Mouse (Mus musculus) heart, postnatal 10 days (tissue): Measurements from ENCODE around the gene Gm20696. TPM values are rescaled to one million over a fixed set of nuclear protein-coding genes. Genes with fewer than 3 reads are reported as not detected.

Experiments used
- DNase-seq, 2 experiments: peaks; one replicate each; pipeline ENCODE4 v3.0.0; 2021
- intact Hi-C: fragments of 180-260 bp; cut with DNase I; formaldehyde crosslinking; loops from one replicate; pipeline ENCODE4 v1.15.1; 2025
- total RNA-seq, 2 experiments: library from RNA; stranded (reverse); gene quantifications; 2 replicates each; pipeline ENCODE4 v1.2.3; 2021

Gene Gm20696
- total RNA-seq, 2 experiments from 2014 or later, result 2.4 to 2.5 TPM

- DNase-seq, result no peak
- intact Hi-C loops, result no loop called here
These were observed 324.2 kb downstream of the Gm20696 start for GRCm38 (mm10) chr6:99342416-99342815.

- no peak for DNase-seq
- intact Hi-C loops, result no loop called here
These were observed 325.7 kb downstream of the Gm20696 start for GRCm38 (mm10) chr6:99340902-99341301.

GRCm38 (mm10) chr6:99339986-99340721 lies 326.4 kb downstream of the Gm20696 start:
- no peak for DNase-seq
- intact Hi-C loops, result no loop called here

- DNase-seq, result no peak
- intact Hi-C loops, result no loop called here
These were observed 327.3 kb downstream of the Gm20696 start for GRCm38 (mm10) chr6:99339343-99339620.

- intact Hi-C loops, result no loop called here
These were observed 327.8 kb downstream of the Gm20696 start for GRCm38 (mm10) chr6:99338593-99339342.

GRCm38 (mm10) chr6:99338174-99338573 lies 328.4 kb downstream of the Gm20696 start:
- DNase-seq, result no peak
- intact Hi-C loops, result no loop called here

More at GRCm38 (mm10) chr6:99338593-99339342, 327.8 kb downstream of the Gm20696 start:
- DNase-seq, result no peak

- peak in 1 of 2 experiments; percentile 26 for DNase-seq
- intact Hi-C loops, result no loop called here
These were observed 329.0 kb downstream of the Gm20696 start for GRCm38 (mm10) chr6:99337575-99337974.

GRCm38 (mm10) chr6:99336191-99336590 lies 330.4 kb downstream of the Gm20696 start:
- no peak for DNase-seq
- intact Hi-C loops, result no loop called here

- intact Hi-C loops, result no loop called here
- peak in 1 of 2 experiments; percentile 18 for DNase-seq
These were observed 331.3 kb downstream of the Gm20696 start for GRCm38 (mm10) chr6:99335174-99335830.

- intact Hi-C loops, result no loop called here
These were observed 332.3 kb downstream of the Gm20696 start for GRCm38 (mm10) chr6:99334255-99334654.

GRCm38 (mm10) chr6:99333127-99333526 lies 333.5 kb downstream of the Gm20696 start:
- intact Hi-C loops, result no loop called here
- no peak for DNase-seq

More at GRCm38 (mm10) chr6:99334255-99334654, 332.3 kb downstream of the Gm20696 start:
- no peak for DNase-seq

- DNase-seq, result no peak
- intact Hi-C loops, result no loop called here
These were observed 336.4 kb downstream of the Gm20696 start for GRCm38 (mm10) chr6:99330169-99330568.

- DNase-seq, result no peak
- intact Hi-C loops, result no loop called here
These were observed 338.0 kb downstream of the Gm20696 start for GRCm38 (mm10) chr6:99328634-99329033.

GRCm38 (mm10) chr6:99328146-99328545 lies 338.5 kb downstream of the Gm20696 start:
- intact Hi-C loops, result no loop called here
- DNase-seq, result no peak

- DNase-seq, result peak; percentile 38 to 53
- intact Hi-C loops, result no loop called here
These were observed 338.9 kb downstream of the Gm20696 start for GRCm38 (mm10) chr6:99327721-99328120.

GRCm38 (mm10) chr6:99325881-99326280 lies 340.7 kb downstream of the Gm20696 start:
- intact Hi-C loops, result no loop called here
- DNase-seq, result no peak

- intact Hi-C loops, result no loop called here
- no peak for DNase-seq
These were observed 341.1 kb downstream of the Gm20696 start for GRCm38 (mm10) chr6:99325461-99325860.

- no peak for DNase-seq
- intact Hi-C loops, result no loop called here
These were observed 344.3 kb downstream of the Gm20696 start for GRCm38 (mm10) chr6:99322132-99322904.

GRCm38 (mm10) chr6:99320444-99320843 lies 346.2 kb downstream of the Gm20696 start:
- intact Hi-C loops, result no loop called here
- no peak for DNase-seq

GRCm38 (mm10) chr6:99319415-99320405 lies 346.9 kb downstream of the Gm20696 start:
- DNase-seq, result no peak
- intact Hi-C loops, result no loop called here
